Mouse (Mus musculus) limb, embryonic 11.5 days (tissue): ENCODE results near the gene Nab2. TPM values are rescaled to one million over a fixed set of nuclear protein-coding genes. Genes with fewer than 3 reads are reported as not detected.

Experiments
- ATAC-seq: fragments of 200-750 bp; cut with Nextera tagmentation; 2 replicates; pipeline ENCODE4 v1.8.0; 2017; ENCODE audit warnings: low read depth; ENCODE audit not compliant: insufficient number of reproducible peaks, low FRiP score, low TSS enrichment
- DNase-seq: peaks from one replicate; pipeline ENCODE4 v3.0.0-alpha.2; 2015; ENCODE audit warnings: low spot score
- H3K27ac ChIP-seq: fragments of 300-500 bp; sonication (generic); replicated peaks from 2 replicates; pipeline ENCODE4 v1.5.1; 2014; ENCODE audit warnings: low read depth, mild to moderate bottlenecking, low read length
- H3K27me3 ChIP-seq: fragments of 300-500 bp; sonication (generic); 2 replicates; pipeline ENCODE4 v1.6.1; 2014; ENCODE audit warnings: mild to moderate bottlenecking, low read length, mixed read lengths; ENCODE audit not compliant: control insufficient read depth, insufficient read depth
- H3K36me3 ChIP-seq: fragments of 300-500 bp; sonication (generic); 2 replicates; pipeline ENCODE4 v1.6.1; 2014; ENCODE audit warnings: mild to moderate bottlenecking, low read length, moderate library complexity, mixed read lengths; ENCODE audit not compliant: control insufficient read depth, insufficient read depth
- H3K4me1 ChIP-seq: fragments of 300-500 bp; sonication (generic); 2 replicates; pipeline ENCODE4 v1.6.1; 2014; ENCODE audit warnings: low read length, mixed read lengths; ENCODE audit not compliant: control insufficient read depth, insufficient read depth
- H3K4me2 ChIP-seq: fragments of 300-500 bp; sonication (generic); 2 replicates; pipeline ENCODE4 v1.6.1; 2014; ENCODE audit warnings: low read depth, mild to moderate bottlenecking, moderate library complexity; ENCODE audit not compliant: severe bottlenecking
- H3K4me3 ChIP-seq: fragments of 300-500 bp; sonication (generic); 2 replicates; pipeline ENCODE4 v1.5.1; 2014; ENCODE audit warnings: low read depth, low read length
- H3K9ac ChIP-seq: fragments of 300-500 bp; sonication (generic); 2 replicates; pipeline ENCODE4 v1.6.1; 2014; ENCODE audit warnings: mild to moderate bottlenecking, low read length
- H3K9me3 ChIP-seq: fragments of 300-500 bp; sonication (generic); 2 replicates; pipeline ENCODE4 v1.6.1; 2016; ENCODE audit warnings: low read length; ENCODE audit not compliant: control insufficient read depth
- WGBS: fragments of 180-500 bp; shearing (Covaris S2); extraction: QIAGEN DNeasy Blood & Tissue Kit; methylation state at CpG from one replicate; pipeline ENCODE4 v1.1.7; 2014; 5-methylcytosine and 5-hydroxymethylcytosine counted together
- polyA plus RNA-seq: library from polyadenylated mRNA; unstranded; fragments of >200 nt; fragmentation: Nextera tagmentation; extraction: Ambion mirVana; gene quantifications from 2 replicates; pipeline ENCODE4 v1.2.1, GENCODE M21; 2014

The Nab2 gene
- polyA plus RNA-seq, 1 experiment from 2014 or later, result 12.7 TPM

GRCm38 (mm10) chr10:127703299-127703698, 34.9 kb upstream of the Nab2 start:
- Histone ChIP-seq H3K4me3 (no peak overlapping the region), H3K9me3 (no peaks in the 10 kb centered on the region), H3K27me3 (no peaks in the 10 kb centered on the region), H3K36me3 (no peaks in the 10 kb centered on the region), H3K27ac (no peak overlapping the region), H3K9ac (no peak overlapping the region), H3K4me2 (no peak overlapping the region), H3K4me1 (no peaks in the 10 kb centered on the region)
- 46% methylated on average over 4 of the region's 4 CpGs for WGBS
- DNase-seq (no peak), ATAC-seq (no peak; the same call in 1 of the 2 replicates)

DNA sequence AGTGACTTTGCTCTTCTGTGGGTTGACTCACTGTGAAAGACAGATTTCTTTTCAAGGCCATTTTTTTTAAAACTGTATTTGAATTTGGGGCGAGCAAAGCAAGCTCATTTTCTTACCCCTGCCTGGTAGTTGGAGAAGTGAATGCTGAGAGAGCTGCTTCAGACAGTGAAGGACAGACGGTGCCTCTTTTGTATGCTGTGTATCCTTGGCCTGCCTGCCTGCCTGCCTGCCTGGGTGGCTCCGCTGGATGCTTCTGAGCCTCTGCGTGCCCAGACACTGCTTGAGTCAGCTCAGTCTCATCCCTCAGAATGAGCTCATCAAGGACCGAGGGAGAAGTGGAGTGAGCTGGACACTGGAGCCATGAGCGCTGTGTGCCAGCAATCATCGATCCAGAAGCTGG, 30.6 kb upstream of the Nab2 start:
- no peak overlapping the region for H3K9ac ChIP-seq
- H3K4me2 ChIP-seq, result no peak overlapping the region
- no peaks in the 10 kb centered on the region for H3K36me3 ChIP-seq
- H3K4me1 ChIP-seq, result no peaks in the 10 kb centered on the region
- no peaks in the 10 kb centered on the region for H3K27me3 ChIP-seq
- whole genome bisulfite sequencing, result 93% methylated on average over 7 of the region's 7 CpGs
- no peaks in the 10 kb centered on the region for H3K9me3 ChIP-seq
- DNase-seq (no peak), ATAC-seq (no peak)
- H3K4me3 ChIP-seq, result no peak overlapping the region
- H3K27ac ChIP-seq, result no peak overlapping the region

DNA sequence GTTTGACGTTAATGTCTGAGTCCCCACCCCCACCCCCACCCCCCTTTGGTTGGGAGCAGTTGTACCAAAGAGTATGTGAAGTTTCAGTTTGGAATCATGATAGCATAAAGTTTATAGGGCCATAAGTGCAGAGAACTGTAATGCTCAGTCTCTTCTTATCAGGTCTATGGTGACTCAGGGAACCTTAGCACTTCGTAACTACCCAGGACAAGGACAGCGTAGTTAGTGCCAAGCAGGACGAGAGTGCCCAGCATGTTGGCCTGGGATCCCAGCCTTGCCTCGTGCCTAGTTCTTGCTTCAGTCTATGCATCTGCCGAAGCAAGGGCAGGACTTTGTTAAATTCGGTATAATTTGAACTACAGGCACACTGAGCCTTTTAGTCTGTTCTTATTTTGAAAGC, 27.4 kb upstream of the Nab2 start:
- peaks cover 5% of the 10 kb centered on the region; the same call in 1 of the 2 replicates for H3K36me3 ChIP-seq
- ATAC-seq, result no peak
- H3K4me3 ChIP-seq, result no peak overlapping the region
- no peak overlapping the region for H3K4me2 ChIP-seq
- no peak for DNase-seq
- no peak overlapping the region for H3K9ac ChIP-seq
- no peaks in the 10 kb centered on the region for H3K4me1 ChIP-seq
- H3K27me3 ChIP-seq, result no peaks in the 10 kb centered on the region
- WGBS, result 94% methylated on average over 7 of the region's 7 CpGs
- no peak overlapping the region for H3K27ac ChIP-seq
- 0 out of 2 replicates have a peak, but pooled peaks cover 2% of the 10 kb centered on the region for H3K9me3 ChIP-seq

- Histone ChIP-seq H3K4me1 (no peaks in the 10 kb centered on the region), H3K27me3 (no peaks in the 10 kb centered on the region), H3K9me3 (0 out of 2 replicates have a peak, but pooled peaks cover 2% of the 10 kb centered on the region), H3K4me3 (no peak overlapping the region), H3K9ac (no peak overlapping the region), H3K4me2 (no peak overlapping the region), H3K36me3 (peaks cover 9% of the 10 kb centered on the region), H3K27ac (no peak overlapping the region)
- DNase-seq (no peak), ATAC-seq (no peak)
- whole genome bisulfite sequencing, result 71% methylated on average over 2 of the region's 2 CpGs
These were observed 26.3 kb upstream of the Nab2 start for GRCm38 (mm10) chr10:127694636-127695035.

- H3K4me2 ChIP-seq, result no peak overlapping the region
- no peak for DNase-seq
- no peak for ATAC-seq
- peaks cover 13% of the 10 kb centered on the region for H3K36me3 ChIP-seq
- H3K9ac ChIP-seq, result no peak overlapping the region
- H3K27ac ChIP-seq, result no peak overlapping the region
- WGBS, result 28% methylated on average over 1 of the region's 1 CpGs
- H3K9me3 ChIP-seq, result 0 out of 2 replicates have a peak, but pooled peaks cover 2% of the 10 kb centered on the region
- no peak overlapping the region for H3K4me3 ChIP-seq
- H3K27me3 ChIP-seq, result no peaks in the 10 kb centered on the region
- H3K4me1 ChIP-seq, result no peaks in the 10 kb centered on the region
These were observed 22.7 kb upstream of the Nab2 start for GRCm38 (mm10) chr10:127691053-127691452.

GRCm38 (mm10) chr10:127682886-127683285, 14.5 kb upstream of the Nab2 start:
- Histone ChIP-seq H3K27ac (no peak overlapping the region), H3K9me3 (no peaks in the 10 kb centered on the region), H3K4me2 (no peak overlapping the region), H3K4me3 (no peak overlapping the region), H3K9ac (no peak overlapping the region), H3K27me3 (no peaks in the 10 kb centered on the region), H3K4me1 (no peaks in the 10 kb centered on the region), H3K36me3 (no peaks in the 10 kb centered on the region)
- no peak for DNase-seq
- 84% methylated on average over 6 of the region's 6 CpGs for WGBS
- no peak for ATAC-seq

DNA sequence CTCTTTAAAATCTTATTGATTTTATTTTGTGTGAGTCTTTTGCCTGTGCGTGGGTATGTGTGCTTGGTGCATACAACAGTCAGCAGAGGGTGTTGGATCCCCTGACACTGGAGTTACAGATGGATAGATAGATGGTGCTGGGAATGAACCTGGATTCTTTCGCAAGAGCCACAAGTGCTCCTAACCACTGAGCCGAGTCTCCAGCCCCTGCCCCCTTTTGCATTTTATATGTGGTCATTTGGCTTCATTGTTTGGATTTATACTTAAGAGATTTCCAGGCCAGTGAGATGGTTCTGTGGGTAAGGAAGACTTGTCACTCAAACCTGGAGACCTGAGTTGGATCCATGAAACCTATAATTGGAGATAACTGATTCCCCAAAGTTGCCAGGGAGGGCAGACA, 11.5 kb upstream of the Nab2 start:
- ATAC-seq (no peak), DNase-seq (no peak)
- H3K4me1 ChIP-seq, result 0 out of 2 replicates have a peak, but pooled peaks cover 3% of the 10 kb centered on the region
- no peaks in the 10 kb centered on the region for H3K9me3 ChIP-seq
- no peak overlapping the region for H3K4me2 ChIP-seq
- H3K36me3 ChIP-seq, result no peaks in the 10 kb centered on the region
- H3K4me3 ChIP-seq, result no peak overlapping the region
- no peak overlapping the region for H3K9ac ChIP-seq
- H3K27me3 ChIP-seq, result no peaks in the 10 kb centered on the region
- 90% methylated on average over 3 of the region's 3 CpGs for WGBS
- no peak overlapping the region for H3K27ac ChIP-seq

DNA sequence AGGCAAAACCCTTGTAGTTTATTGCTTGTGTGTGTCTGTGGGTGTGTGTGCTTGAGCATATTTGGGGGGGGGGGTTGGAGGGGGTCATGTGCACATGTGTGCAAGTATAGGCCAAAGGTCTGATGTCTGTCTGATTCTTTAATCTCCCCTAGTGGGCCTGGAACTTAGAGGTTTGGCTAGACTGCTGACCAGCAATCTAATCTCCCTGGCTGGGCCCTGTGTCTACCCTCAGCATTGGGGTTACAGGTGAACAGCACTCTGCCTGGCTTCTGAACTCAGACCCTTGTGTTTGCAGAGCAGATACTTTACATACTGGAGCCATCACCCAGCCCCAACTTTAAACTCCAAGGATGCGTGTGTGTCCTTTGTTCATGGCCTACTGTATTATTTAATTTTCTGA, 10.8 kb upstream of the Nab2 start:
- WGBS, result 94% methylated on average over 1 of the region's 1 CpGs

More for the DNA sequence above, 10.8 kb upstream of the Nab2 start:
- Histone ChIP-seq H3K27ac (no peak overlapping the region), H3K9me3 (no peaks in the 10 kb centered on the region), H3K27me3 (no peaks in the 10 kb centered on the region), H3K4me2 (no peak overlapping the region), H3K4me3 (no peak overlapping the region), H3K36me3 (no peaks in the 10 kb centered on the region), H3K4me1 (0 out of 2 replicates have a peak, but pooled peaks cover 3% of the 10 kb centered on the region), H3K9ac (no peak overlapping the region)
- no peak for DNase-seq
- no peak for ATAC-seq
